ENCODE assay signal across 11 mouse cellular contexts in the genomic region with DNA sequence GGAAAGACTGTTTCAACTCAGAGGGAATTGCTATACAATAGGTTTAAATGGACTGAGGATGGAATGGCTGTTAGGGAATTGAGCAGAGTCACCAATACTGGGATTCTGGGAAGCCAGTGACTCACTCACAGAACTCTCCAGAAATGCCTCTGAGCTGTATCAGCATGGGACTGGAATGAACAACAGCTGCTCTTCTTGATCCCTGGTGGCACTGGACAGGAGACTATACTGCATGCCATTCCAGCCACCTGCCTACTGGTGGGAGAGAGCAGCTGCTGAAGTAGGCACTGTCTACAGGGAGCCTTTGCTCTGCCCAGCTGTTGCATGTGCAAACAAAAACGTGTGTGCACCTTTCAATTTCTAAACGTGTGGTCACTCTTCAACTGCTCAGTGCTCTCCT.
"Had no signal": no experiment of that assay in that cellular context is flagged by ENCODE, and none has a peak within 500 bp of the region (broad histone marks: within the 10 kb centered on the region; RNA-seq: fewer than 3 reads in every experiment).

No protein-coding gene starts in this region.

- H3K9me3 ChIP-seq: midbrain, embryonic 13.5 days; neural tube, embryonic 15.5 days had no signal

- H3K4me2 ChIP-seq: midbrain, embryonic 13.5 days; neural tube, embryonic 15.5 days had no signal

- H3K9ac ChIP-seq: liver, embryonic 14.5 days; midbrain, embryonic 13.5 days; neural tube, embryonic 15.5 days had no signal

- ATAC-seq: midbrain, embryonic 13.5 days had no signal

- H3K27me3 ChIP-seq: midbrain, embryonic 13.5 days; neural tube, embryonic 15.5 days had no signal

- H3K36me3 ChIP-seq: midbrain, embryonic 13.5 days; neural tube, embryonic 15.5 days had no signal

- DNase-seq: kidney, postnatal 36 days; layer of hippocampus, adult 9-11 months; lung, adult 18-20 months; lung, postnatal 36 days; spleen, adult 18-20 months; thymus, adult 18-20 months; thymus, postnatal 14 days had no signal

- H3K4me3 ChIP-seq: midbrain, embryonic 13.5 days; neural tube, embryonic 15.5 days had no signal

- H3K27ac ChIP-seq: kidney, postnatal 0 days; liver, embryonic 14.5 days; midbrain, embryonic 13.5 days; neural tube, embryonic 15.5 days had no signal

- H3K4me1 ChIP-seq: midbrain, embryonic 13.5 days; neural tube, embryonic 15.5 days had no signal
